In the genomic region with DNA sequence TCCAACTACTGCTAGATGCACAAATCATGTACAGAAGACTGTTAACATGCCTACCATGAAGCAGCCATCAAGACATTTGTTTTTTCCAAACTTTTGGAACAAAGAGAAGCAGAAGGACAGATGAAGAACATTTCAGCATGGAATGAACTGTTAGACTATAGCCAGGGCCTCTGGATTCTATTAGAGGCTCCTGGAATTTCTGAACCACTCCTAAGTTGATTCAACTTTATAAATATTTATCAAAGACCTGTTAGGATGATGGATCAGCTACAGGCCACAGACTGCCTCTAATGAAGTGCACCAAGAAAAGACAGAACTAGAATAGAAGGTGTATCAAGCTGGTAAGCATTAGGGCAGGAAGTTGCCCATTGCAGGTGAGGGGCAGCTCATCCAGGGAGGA, we compare ENCODE assay signal across 20 mouse cellular contexts.
A peak's percentile ranks its signal among the peaks of the same experiment; 100 is the strongest.
DNase-seq lines count a peak whose midpoint lies in the region; ATAC-seq and TF ChIP-seq lines count a peak whose summit lies in the region.
"Had no signal": no experiment of that assay in that cellular context is flagged by ENCODE, and none has a peak within 500 bp of the region (broad histone marks: within the 10 kb centered on the region; RNA-seq: fewer than 3 reads in every experiment).

No protein-coding gene starts in this region.

- no peaks in the 10 kb centered on the region for H3K36me3 ChIP-seq in intestine, embryonic 14.5 days (ENCODE audit: control insufficient read depth, insufficient read depth, low read length)
- no peaks in the 10 kb centered on the region for H3K36me3 ChIP-seq in intestine, postnatal 0 days (ENCODE audit: control insufficient read depth, insufficient read depth)
- H3K36me3 ChIP-seq in intestine, embryonic 16.5 days (ENCODE audit: control insufficient read depth, insufficient read depth, low read length): no peaks in the 10 kb centered on the region
- no peaks in the 10 kb centered on the region for H3K36me3 ChIP-seq in stomach, embryonic 15.5 days
- H3K36me3 ChIP-seq in stomach, postnatal 0 days (ENCODE audit: control insufficient read depth, insufficient read depth, low read length): no peaks in the 10 kb centered on the region
- H3K36me3 ChIP-seq: embryonic facial prominence, embryonic 10.5 days; embryonic facial prominence, embryonic 12.5 days; forebrain, embryonic 15.5 days had no signal

- H3K27ac ChIP-seq in intestine, embryonic 14.5 days (ENCODE audit: low read depth): peak overlapping the region; percentile 66
- no peak overlapping the region for H3K27ac ChIP-seq in intestine, postnatal 0 days (ENCODE audit: low read depth, low read length)
- H3K27ac ChIP-seq in intestine, embryonic 16.5 days (ENCODE audit: low read length): no peak overlapping the region
- peak overlapping the region; percentile 60; the same call in 1 of the 2 replicates for H3K27ac ChIP-seq in stomach, embryonic 15.5 days
- H3K27ac ChIP-seq in stomach, postnatal 0 days (replicated peaks): peak overlapping the region; percentile 77
- H3K27ac ChIP-seq: embryonic facial prominence, embryonic 10.5 days; embryonic facial prominence, embryonic 12.5 days; forebrain, embryonic 13.5 days; forebrain, embryonic 15.5 days had no signal

- no peak for DNase-seq in intestine, embryonic 14.5 days (ENCODE audit: low spot score)
- no peak for DNase-seq in stomach, postnatal 0 days (ENCODE audit: low spot score)
- DNase-seq in layer of hippocampus, adult 11-12 months (ENCODE audit: low spot score): no peak
- no peak for DNase-seq in cerebellum, postnatal 14 days
- DNase-seq in cerebellum, postnatal 25 days: no peak
- DNase-seq: adrenal gland, adult 2 months; adrenal gland, postnatal 10 days; adrenal gland, postnatal 25 days; cerebellum, adult 11 months; cerebellum, adult 18-20 months; cerebellum, adult 9-10 months; cerebellum, postnatal 10 days; forebrain, postnatal 0 days had no signal

- no peak overlapping the region for H3K4me3 ChIP-seq in intestine, embryonic 14.5 days (ENCODE audit: low read depth, low read length)
- H3K4me3 ChIP-seq in intestine, postnatal 0 days (ENCODE audit: low read depth, low read length): no peak overlapping the region
- no peak overlapping the region for H3K4me3 ChIP-seq in intestine, embryonic 16.5 days (ENCODE audit: low read length)
- H3K4me3 ChIP-seq in stomach, embryonic 15.5 days (replicated peaks): no peak overlapping the region
- H3K4me3 ChIP-seq in stomach, postnatal 0 days (ENCODE audit: low read depth, low read length): no peak overlapping the region
- H3K4me3 ChIP-seq: embryonic facial prominence, embryonic 10.5 days; embryonic facial prominence, embryonic 12.5 days; forebrain, embryonic 13.5 days; forebrain, embryonic 15.5 days had no signal

- no peak for ATAC-seq in intestine, embryonic 14.5 days (replicated peaks; ENCODE audit: low FRiP score, low TSS enrichment, low read depth)
- no peak for ATAC-seq in intestine, postnatal 0 days
- ATAC-seq in intestine, embryonic 16.5 days: peak; percentile 44; the same call in 1 of the 2 replicates
- ATAC-seq in stomach, embryonic 15.5 days (ENCODE audit: insufficient read depth, low FRiP score, low read depth): peak; percentile 35; the same call in 1 of the 2 replicates
- ATAC-seq in stomach, postnatal 0 days (ENCODE audit: low FRiP score, low TSS enrichment): peak; percentile 10; the same call in 1 of the 2 replicates
- ATAC-seq: forebrain, embryonic 13.5 days; forebrain, embryonic 15.5 days; forebrain, postnatal 0 days had no signal

- TF ChIP-seq EP300 in stomach, postnatal 0 days (optimal IDR thresholded peaks at IDR 0.05): peak; percentile 83

- H3K9me3 ChIP-seq in intestine, embryonic 14.5 days (ENCODE audit: control insufficient read depth, low read length): no peaks in the 10 kb centered on the region
- H3K9me3 ChIP-seq in intestine, postnatal 0 days (ENCODE audit: control insufficient read depth): no peaks in the 10 kb centered on the region
- H3K9me3 ChIP-seq in intestine, embryonic 16.5 days (ENCODE audit: control insufficient read depth, low read length): no peaks in the 10 kb centered on the region
- H3K9me3 ChIP-seq in stomach, embryonic 15.5 days: no peaks in the 10 kb centered on the region
- no peaks in the 10 kb centered on the region for H3K9me3 ChIP-seq in stomach, postnatal 0 days (ENCODE audit: control insufficient read depth, low read length)
- H3K9me3 ChIP-seq: embryonic facial prominence, embryonic 10.5 days; embryonic facial prominence, embryonic 12.5 days; forebrain, embryonic 13.5 days; forebrain, embryonic 15.5 days had no signal

- no peak overlapping the region for H3K4me2 ChIP-seq in intestine, embryonic 14.5 days (ENCODE audit: low read length)
- no peak overlapping the region for H3K4me2 ChIP-seq in intestine, postnatal 0 days (replicated peaks; ENCODE audit: low read depth)
- no peak overlapping the region for H3K4me2 ChIP-seq in intestine, embryonic 16.5 days (ENCODE audit: low read depth, low read length)
- H3K4me2 ChIP-seq in stomach, embryonic 15.5 days: no peak overlapping the region
- no peak overlapping the region for H3K4me2 ChIP-seq in stomach, postnatal 0 days (replicated peaks; ENCODE audit: low read depth)
- H3K4me2 ChIP-seq: embryonic facial prominence, embryonic 12.5 days; forebrain, embryonic 13.5 days; forebrain, embryonic 15.5 days had no signal

- no peak overlapping the region for H3K9ac ChIP-seq in intestine, embryonic 14.5 days (ENCODE audit: low read length)
- H3K9ac ChIP-seq in intestine, postnatal 0 days (ENCODE audit: low read depth, low read length): no peak overlapping the region
- H3K9ac ChIP-seq in intestine, embryonic 16.5 days (ENCODE audit: low read depth, low read length): no peak overlapping the region
- no peak overlapping the region for H3K9ac ChIP-seq in stomach, embryonic 15.5 days
- no peak overlapping the region for H3K9ac ChIP-seq in stomach, postnatal 0 days (ENCODE audit: low read length)
- H3K9ac ChIP-seq: embryonic facial prominence, embryonic 12.5 days; forebrain, embryonic 13.5 days; forebrain, embryonic 15.5 days; forebrain, postnatal 0 days had no signal

- no peaks in the 10 kb centered on the region for H3K27me3 ChIP-seq in intestine, embryonic 14.5 days (replicated peaks; ENCODE audit: control insufficient read depth, insufficient read depth, low read length)
- H3K27me3 ChIP-seq in intestine, postnatal 0 days (replicated peaks; ENCODE audit: control insufficient read depth, insufficient read depth, low read length): no peaks in the 10 kb centered on the region
- H3K27me3 ChIP-seq in intestine, embryonic 16.5 days (replicated peaks; ENCODE audit: control insufficient read depth, insufficient read depth, low read length): no peaks in the 10 kb centered on the region
- H3K27me3 ChIP-seq in stomach, embryonic 15.5 days (replicated peaks): no peaks in the 10 kb centered on the region
- no peaks in the 10 kb centered on the region for H3K27me3 ChIP-seq in stomach, postnatal 0 days (ENCODE audit: control insufficient read depth, insufficient read depth, low read length)
- H3K27me3 ChIP-seq: embryonic facial prominence, embryonic 12.5 days; forebrain, embryonic 13.5 days; forebrain, embryonic 15.5 days had no signal

- TF ChIP-seq CTCF in intestine, postnatal 0 days (IDR thresholded peaks at IDR 0.05; ENCODE audit: low read depth): no peak
- no peak for TF ChIP-seq CTCF in stomach, postnatal 0 days (IDR thresholded peaks at IDR 0.05; ENCODE audit: low read depth)

- H3K4me1 ChIP-seq in intestine, embryonic 14.5 days (replicated peaks; ENCODE audit: control insufficient read depth, insufficient read depth, low read length): no peaks in the 10 kb centered on the region; the same call in 1 of the 2 replicates
- H3K4me1 ChIP-seq in intestine, postnatal 0 days (replicated peaks; ENCODE audit: control insufficient read depth, insufficient read depth, low read length): no peaks in the 10 kb centered on the region
- H3K4me1 ChIP-seq in intestine, embryonic 16.5 days (ENCODE audit: control insufficient read depth, insufficient read depth, low read length): no peaks in the 10 kb centered on the region
- no peaks in the 10 kb centered on the region for H3K4me1 ChIP-seq in stomach, embryonic 15.5 days
- H3K4me1 ChIP-seq in stomach, postnatal 0 days (replicated peaks; ENCODE audit: control insufficient read depth, insufficient read depth): no peaks in the 10 kb centered on the region
- H3K4me1 ChIP-seq: embryonic facial prominence, embryonic 10.5 days; embryonic facial prominence, embryonic 12.5 days; forebrain, embryonic 13.5 days; forebrain, embryonic 15.5 days had no signal

Comparison
In these comparisons a context has a peak if more than half of its experiments do, and no peak if none do; other contexts are left out.
1. ATAC-seq: peak in intestine, embryonic 16.5 days (single experiment), stomach, embryonic 15.5 days (single experiment) and stomach, postnatal 0 days (single experiment); none in intestine, embryonic 14.5 days (single experiment) and intestine, postnatal 0 days (single experiment).
2. H3K27ac ChIP-seq: peak in intestine, embryonic 14.5 days (single experiment), stomach, embryonic 15.5 days (single experiment) and stomach, postnatal 0 days (single experiment); none in intestine, postnatal 0 days (single experiment) and intestine, embryonic 16.5 days (single experiment).